In the genomic region with DNA sequence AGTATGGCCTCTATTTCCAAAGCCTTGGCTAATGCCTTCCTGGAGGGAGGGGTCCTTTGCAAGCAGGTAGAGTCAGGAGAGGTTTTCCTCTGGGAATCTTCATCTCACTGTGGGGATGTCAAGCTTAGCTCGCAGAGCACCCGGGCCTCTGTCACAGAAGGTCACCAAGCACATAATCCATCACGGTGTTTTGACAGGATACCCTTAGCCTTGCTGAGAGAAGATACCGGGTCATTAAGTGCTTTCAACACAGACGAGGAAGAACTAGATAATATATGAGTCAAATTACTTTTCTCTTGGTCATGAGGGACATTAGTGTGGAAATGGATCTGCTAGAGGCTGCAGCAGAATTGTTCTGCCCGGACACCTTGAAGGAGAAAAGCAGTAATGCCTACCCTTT, we compare ENCODE assay signal across 31 mouse cellular contexts.
A peak's percentile ranks its signal among the peaks of the same experiment; 100 is the strongest.
DNase-seq lines count a peak whose midpoint lies in the region; ATAC-seq and TF ChIP-seq lines count a peak whose summit lies in the region.
"Had no signal": no experiment of that assay in that cellular context is flagged by ENCODE, and none has a peak within 500 bp of the region (broad histone marks: within the 10 kb centered on the region; RNA-seq: fewer than 3 reads in every experiment).

No protein-coding gene starts in this region.

- no peaks in the 10 kb centered on the region for H3K9me3 ChIP-seq in hindbrain, embryonic 12.5 days (replicated peaks)
- no peaks in the 10 kb centered on the region for H3K9me3 ChIP-seq in hindbrain, embryonic 14.5 days (ENCODE audit: control insufficient read depth, low read length)
- no peaks in the 10 kb centered on the region for H3K9me3 ChIP-seq in kidney, postnatal 0 days (replicated peaks; ENCODE audit: low read length)
- no peaks in the 10 kb centered on the region for H3K9me3 ChIP-seq in neural tube, embryonic 11.5 days (ENCODE audit: control insufficient read depth, low read length)
- H3K9me3 ChIP-seq: embryonic facial prominence, embryonic 10.5 days; embryonic facial prominence, embryonic 15.5 days; forebrain, embryonic 12.5 days; heart, embryonic 13.5 days; midbrain, embryonic 10.5 days; midbrain, embryonic 15.5 days; neural tube, embryonic 12.5 days had no signal

- no peaks in the 10 kb centered on the region for H3K36me3 ChIP-seq in hindbrain, embryonic 12.5 days
- H3K36me3 ChIP-seq in hindbrain, embryonic 14.5 days (replicated peaks; ENCODE audit: control insufficient read depth, insufficient read depth): no peaks in the 10 kb centered on the region
- no peaks in the 10 kb centered on the region for H3K36me3 ChIP-seq in kidney, postnatal 0 days (ENCODE audit: insufficient read depth, low read length)
- H3K36me3 ChIP-seq in neural tube, embryonic 11.5 days (ENCODE audit: control insufficient read depth, insufficient read depth, low read length): no peaks in the 10 kb centered on the region
- H3K36me3 ChIP-seq: embryonic facial prominence, embryonic 10.5 days; embryonic facial prominence, embryonic 15.5 days; forebrain, embryonic 12.5 days; heart, embryonic 13.5 days; midbrain, embryonic 10.5 days; midbrain, embryonic 15.5 days; neural tube, embryonic 12.5 days had no signal

- H3K27ac ChIP-seq in hindbrain, embryonic 12.5 days: no peak overlapping the region
- H3K27ac ChIP-seq in hindbrain, embryonic 14.5 days: no peak overlapping the region
- H3K27ac ChIP-seq in kidney, postnatal 0 days: no peak overlapping the region
- no peak overlapping the region for H3K27ac ChIP-seq in neural tube, embryonic 11.5 days (ENCODE audit: low read depth, low read length)
- H3K27ac ChIP-seq: embryonic facial prominence, embryonic 10.5 days; embryonic facial prominence, embryonic 15.5 days; forebrain, embryonic 12.5 days; heart, embryonic 13.5 days; liver, embryonic 14.5 days; midbrain, embryonic 10.5 days; midbrain, embryonic 15.5 days; neural tube, embryonic 12.5 days had no signal

- WGBS in hindbrain, embryonic 12.5 days: 37% methylated on average over 6 of the region's 6 CpGs
- 40% methylated on average over 6 of the region's 6 CpGs for WGBS in hindbrain, embryonic 14.5 days
- WGBS in kidney, postnatal 0 days: 19% methylated on average over 6 of the region's 6 CpGs
- 36% methylated on average over 6 of the region's 6 CpGs for WGBS in neural tube, embryonic 11.5 days

- no peak overlapping the region for H3K9ac ChIP-seq in hindbrain, embryonic 12.5 days
- no peak overlapping the region for H3K9ac ChIP-seq in hindbrain, embryonic 14.5 days
- H3K9ac ChIP-seq in kidney, postnatal 0 days (ENCODE audit: low read depth, low read length): no peak overlapping the region
- no peak overlapping the region for H3K9ac ChIP-seq in neural tube, embryonic 11.5 days (ENCODE audit: low read length)
- H3K9ac ChIP-seq: embryonic facial prominence, embryonic 15.5 days; forebrain, embryonic 12.5 days; forebrain, postnatal 0 days; heart, embryonic 13.5 days; liver, embryonic 14.5 days; midbrain, embryonic 15.5 days; neural tube, embryonic 12.5 days had no signal

- H3K27me3 ChIP-seq in hindbrain, embryonic 12.5 days: no peaks in the 10 kb centered on the region
- H3K27me3 ChIP-seq in hindbrain, embryonic 14.5 days (ENCODE audit: control insufficient read depth, insufficient read depth, low read length): no peaks in the 10 kb centered on the region
- H3K27me3 ChIP-seq in kidney, postnatal 0 days (ENCODE audit: insufficient read depth, low read length): no peaks in the 10 kb centered on the region
- H3K27me3 ChIP-seq in neural tube, embryonic 11.5 days (ENCODE audit: control insufficient read depth, insufficient read depth, low read length): no peaks in the 10 kb centered on the region
- H3K27me3 ChIP-seq: CH12.LX; embryonic facial prominence, embryonic 15.5 days; forebrain, embryonic 12.5 days; heart, embryonic 13.5 days; midbrain, embryonic 15.5 days; neural tube, embryonic 12.5 days had no signal

- no peak for TF ChIP-seq CTCF in kidney, postnatal 0 days (IDR thresholded peaks at IDR 0.05; ENCODE audit: low read depth)

- no peaks in the 10 kb centered on the region for H3K4me1 ChIP-seq in hindbrain, embryonic 12.5 days
- H3K4me1 ChIP-seq in hindbrain, embryonic 14.5 days (replicated peaks; ENCODE audit: control insufficient read depth, insufficient read depth, low read length): no peaks in the 10 kb centered on the region
- H3K4me1 ChIP-seq in kidney, postnatal 0 days (replicated peaks; ENCODE audit: insufficient read depth, low read length): no peaks in the 10 kb centered on the region
- no peaks in the 10 kb centered on the region for H3K4me1 ChIP-seq in neural tube, embryonic 11.5 days (ENCODE audit: control insufficient read depth, insufficient read depth, low read length)
- H3K4me1 ChIP-seq: embryonic facial prominence, embryonic 10.5 days; embryonic facial prominence, embryonic 15.5 days; forebrain, embryonic 12.5 days; heart, embryonic 13.5 days; midbrain, embryonic 10.5 days; midbrain, embryonic 15.5 days; neural tube, embryonic 12.5 days had no signal

- DNase-seq in hindbrain, embryonic 14.5 days (ENCODE audit: low spot score): no peak
- DNase-seq in kidney, postnatal 0 days (ENCODE audit: low spot score): peak; percentile 62
- no peak for DNase-seq in kidney, postnatal 36 days
- DNase-seq in embryo, embryonic 10.5 days (ENCODE audit: low spot score): peak; percentile 47
- DNase-seq in neural tube, embryonic 11.5 days (ENCODE audit: low spot score): peak; percentile 28
- DNase-seq in lung, postnatal 14 days: no peak
- DNase-seq: cerebellum, adult 11 months; cerebellum, adult 9-10 months; cerebellum, postnatal 36 days; forebrain, postnatal 0 days; gastrocnemius, postnatal 10 days; heart, postnatal 10 days; kidney, adult 2 months; kidney, postnatal 4 days; liver; lung, adult 2 months; lung, postnatal 10 days; thymus, adult 2 months; thymus, postnatal 36 days had no signal

- H3K4me3 ChIP-seq in hindbrain, embryonic 12.5 days: no peak overlapping the region
- no peak overlapping the region for H3K4me3 ChIP-seq in hindbrain, embryonic 14.5 days (replicated peaks; ENCODE audit: low read length)
- no peak overlapping the region for H3K4me3 ChIP-seq in kidney, postnatal 0 days (replicated peaks; ENCODE audit: low read depth, low read length)
- H3K4me3 ChIP-seq in neural tube, embryonic 11.5 days (ENCODE audit: low read depth, low read length): no peak overlapping the region
- H3K4me3 ChIP-seq: embryonic facial prominence, embryonic 10.5 days; embryonic facial prominence, embryonic 15.5 days; forebrain, embryonic 12.5 days; heart, embryonic 13.5 days; midbrain, embryonic 10.5 days; midbrain, embryonic 15.5 days; neural tube, embryonic 12.5 days had no signal

- H3K4me2 ChIP-seq in hindbrain, embryonic 12.5 days (replicated peaks): no peak overlapping the region
- H3K4me2 ChIP-seq in hindbrain, embryonic 14.5 days (replicated peaks): no peak overlapping the region
- H3K4me2 ChIP-seq in kidney, postnatal 0 days (ENCODE audit: low read length): no peak overlapping the region
- H3K4me2 ChIP-seq in neural tube, embryonic 11.5 days (ENCODE audit: low read depth): no peak overlapping the region
- H3K4me2 ChIP-seq: embryonic facial prominence, embryonic 15.5 days; forebrain, embryonic 12.5 days; heart, embryonic 13.5 days; midbrain, embryonic 15.5 days; neural tube, embryonic 12.5 days had no signal

- peak; percentile 43; the same call in 1 of the 2 replicates for ATAC-seq in hindbrain, embryonic 12.5 days (ENCODE audit: low FRiP score)
- ATAC-seq in hindbrain, embryonic 14.5 days (ENCODE audit: low FRiP score): no peak
- ATAC-seq in kidney, postnatal 0 days (replicated peaks; ENCODE audit: low FRiP score, low read depth): peak; percentile 46; the same call in 1 of the 2 replicates
- ATAC-seq in neural tube, embryonic 11.5 days (ENCODE audit: insufficient read depth, low FRiP score, low TSS enrichment): no peak
- ATAC-seq: activated CD4-positive, CD25-positive, alpha-beta regulatory T cell, adult 4 months; forebrain, postnatal 0 days; inflammation-experienced regulatory T-cells, adult 6 months; midbrain, embryonic 15.5 days had no signal

Comparison
In these comparisons a context has a peak if more than half of its experiments do, and no peak if none do; other contexts are left out.
1. ATAC-seq: peak in hindbrain, embryonic 12.5 days (single experiment) and kidney, postnatal 0 days (single experiment); none in hindbrain, embryonic 14.5 days (single experiment) and neural tube, embryonic 11.5 days (single experiment).
2. DNase-seq: peak in kidney, postnatal 0 days (single experiment), embryo, embryonic 10.5 days (single experiment) and neural tube, embryonic 11.5 days (single experiment); none in hindbrain, embryonic 14.5 days (single experiment), kidney, postnatal 36 days (0 of 2) and lung, postnatal 14 days (single experiment).